Mouse (Mus musculus): Measurements from ENCODE around the gene Wnt4.

Wnt4 gene

DNA sequence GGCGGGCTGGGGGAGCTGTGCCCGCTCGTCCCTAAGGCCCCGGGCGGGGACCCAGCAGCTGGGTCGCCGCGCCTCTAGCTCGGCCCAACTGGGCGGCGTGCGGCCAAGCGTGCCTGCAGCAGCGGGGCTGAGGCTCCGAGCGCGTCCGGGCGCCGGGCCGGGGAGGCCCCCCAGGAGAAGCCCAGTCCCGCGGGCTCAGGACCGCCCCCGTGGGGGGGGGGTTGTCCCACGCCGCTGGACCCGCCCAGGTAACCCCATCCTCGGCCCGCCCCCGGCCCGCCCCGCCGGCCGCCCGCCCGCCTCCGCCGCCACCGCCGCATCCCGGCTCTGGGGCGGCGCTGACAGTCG is at the start of gene Wnt4:
Gene Wnt4, plus strand, starts transcription at position 324 of the 348 bp plus-strand sequence.
- DNase-seq (ENCODE audit: low read depth) = no peak

DNA sequence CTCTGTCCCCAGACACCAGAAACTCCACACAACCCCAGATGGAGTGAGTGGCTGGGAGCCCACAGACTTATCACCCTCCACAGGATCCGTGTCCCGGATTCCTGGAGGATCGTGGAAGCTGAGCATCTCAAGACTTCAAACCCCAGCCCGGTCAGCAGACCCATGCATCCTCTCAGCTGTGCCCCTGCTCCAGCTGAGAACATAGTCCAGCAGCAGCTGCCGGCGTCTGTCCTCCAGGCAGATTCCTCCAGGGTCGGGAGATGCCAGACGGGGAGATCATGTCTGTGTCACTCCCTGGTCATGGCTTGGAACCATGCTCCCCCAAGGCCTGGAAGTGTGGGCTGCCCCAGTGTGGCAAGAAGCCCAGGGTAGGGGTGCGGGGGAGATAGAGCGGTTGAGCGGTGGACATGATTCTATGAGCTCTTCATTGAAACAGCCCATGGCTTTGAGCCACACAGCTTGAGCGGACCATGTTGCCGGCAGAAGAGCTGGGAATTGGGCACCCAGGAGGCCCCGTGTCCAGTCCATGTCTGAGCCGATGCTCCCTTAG is 48.6 kb upstream of the Wnt4 start:
- DNase-seq (ENCODE audit: low read depth) = no peak

DNA sequence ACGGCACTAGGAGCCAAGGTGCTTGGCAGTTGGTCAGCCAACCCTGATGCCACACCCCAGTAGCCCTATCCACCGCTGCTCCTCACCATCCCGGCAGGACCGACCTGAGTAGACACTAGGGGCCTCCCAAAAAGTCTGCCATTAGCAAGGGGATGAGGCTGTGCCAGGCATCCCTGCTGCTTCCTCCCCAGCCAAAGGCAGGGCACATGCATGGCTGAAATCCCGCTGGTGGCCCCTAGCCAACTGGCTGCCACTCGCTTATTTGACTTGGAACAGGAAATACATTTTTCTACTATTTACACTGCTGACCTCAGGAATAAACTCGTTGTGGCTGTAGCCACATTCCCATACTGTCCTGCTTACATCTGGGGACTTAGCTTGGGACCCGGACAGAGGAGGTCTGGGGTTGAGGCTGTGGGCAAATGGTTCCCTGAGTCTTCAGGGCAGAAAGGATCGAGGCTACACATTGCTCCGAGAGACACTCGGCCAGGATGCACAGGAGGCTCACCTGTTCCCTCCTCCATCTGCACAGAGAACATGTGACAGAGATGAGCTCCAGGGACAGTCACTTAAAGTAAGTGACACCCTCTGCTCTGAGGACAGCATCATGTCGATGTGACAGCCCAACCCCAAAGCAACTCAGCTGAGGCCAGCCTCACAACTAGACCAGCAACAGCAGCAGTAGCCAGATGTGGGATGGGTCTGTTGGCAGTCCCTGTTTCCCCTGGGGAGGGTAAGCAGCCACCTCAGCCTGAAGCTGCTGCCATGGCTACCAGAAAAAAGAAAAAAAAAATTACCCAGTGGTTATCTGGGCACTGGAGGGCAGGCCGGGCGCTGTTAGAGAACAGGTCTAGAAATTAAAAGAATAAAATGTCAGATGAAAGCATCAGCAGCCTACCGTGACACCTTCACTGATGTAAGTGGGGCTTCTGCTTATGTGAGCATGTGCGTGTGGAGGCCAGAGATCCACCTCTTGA is 45.5 kb upstream of the Wnt4 start:
- DNase-seq (ENCODE audit: low read depth) = peak; percentile 81

DNA sequence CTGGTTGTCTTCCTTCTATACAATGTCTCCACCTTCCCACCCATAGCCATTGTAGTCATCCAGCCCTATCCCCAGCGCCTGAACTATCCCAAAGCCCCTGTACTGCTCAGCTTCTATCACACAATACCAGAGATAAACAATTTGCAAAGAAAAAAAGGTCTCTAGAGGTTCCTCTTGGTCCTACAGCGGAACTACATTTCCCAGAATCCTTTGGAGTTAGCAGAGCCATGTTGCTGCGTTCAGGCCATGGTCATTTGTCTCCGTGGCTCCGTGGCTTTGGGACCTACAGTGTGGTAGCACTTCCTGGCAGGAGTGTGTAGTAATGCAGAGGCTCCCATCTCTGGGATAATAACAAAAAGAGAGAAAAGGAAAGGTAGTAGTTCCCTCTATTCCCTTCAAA is 43.7 kb upstream of the Wnt4 start:
- no peak for DNase-seq (ENCODE audit: low read depth)

DNA sequence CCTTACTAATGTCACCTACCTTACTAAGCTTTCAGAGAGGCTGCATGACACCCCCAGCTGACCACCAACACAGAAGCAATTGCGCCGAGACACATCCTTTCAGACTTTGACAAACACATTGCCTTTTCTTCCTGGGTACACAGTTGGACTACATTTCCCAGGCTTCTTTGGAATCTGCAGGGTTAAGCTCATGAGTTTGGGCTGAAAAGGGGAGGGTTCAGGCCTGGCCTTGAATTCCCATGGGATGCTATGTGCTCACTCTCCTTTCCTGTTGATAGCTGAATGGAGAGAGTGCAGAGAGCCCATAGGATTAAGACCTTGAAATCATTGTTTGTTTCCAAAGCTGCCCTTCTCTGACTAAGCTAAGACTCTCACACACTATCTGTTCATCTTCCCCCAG is 42.8 kb upstream of the Wnt4 start:
- DNase-seq (ENCODE audit: low read depth) = peak; percentile 70

GRCm38 (mm10) chr4:137235368-137235767 is 41.9 kb upstream of the Wnt4 start:
- no peak for DNase-seq (ENCODE audit: low read depth)

DNA sequence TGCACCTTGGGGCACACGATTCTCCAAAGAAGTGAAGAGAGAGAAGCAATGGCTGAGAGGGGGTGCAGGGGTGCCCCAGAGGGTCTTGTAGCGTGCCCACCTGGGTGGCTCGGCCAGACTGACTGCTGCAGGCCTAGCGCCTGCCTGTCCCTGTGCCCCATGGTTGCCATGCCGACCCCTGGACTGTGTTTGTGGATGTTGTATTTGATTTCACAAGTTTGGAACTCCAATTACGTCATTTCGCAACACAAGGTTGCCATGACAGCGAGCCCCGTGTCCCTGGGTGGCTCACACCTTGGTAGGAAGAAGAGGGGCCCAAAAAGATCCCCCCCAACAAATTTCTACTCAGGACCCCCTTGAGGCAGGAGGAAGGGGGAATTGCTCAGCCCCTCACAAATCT is 32.4 kb upstream of the Wnt4 start:
- peak; percentile 58 for DNase-seq (ENCODE audit: low read depth)

DNA sequence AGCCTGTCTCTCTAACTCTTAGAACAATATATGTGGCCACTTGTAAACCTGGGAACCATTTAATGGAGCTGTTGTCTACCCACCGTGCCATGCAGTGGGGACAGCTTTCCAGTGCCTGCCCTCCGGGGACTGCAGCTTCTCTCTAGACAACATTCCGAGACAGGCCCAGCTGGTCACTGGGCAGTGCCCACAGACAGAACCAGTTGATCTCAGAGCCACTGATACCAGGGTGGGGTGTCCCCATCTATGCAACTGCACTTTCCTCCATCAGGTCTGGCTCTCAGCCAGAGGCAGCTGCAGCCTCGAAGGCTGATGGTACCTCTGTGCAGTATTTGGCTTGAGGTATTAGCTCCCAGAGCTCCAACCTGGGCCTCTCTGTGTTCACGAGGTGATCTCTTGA is 27.0 kb upstream of the Wnt4 start:
- DNase-seq (ENCODE audit: low read depth) = no peak

DNA sequence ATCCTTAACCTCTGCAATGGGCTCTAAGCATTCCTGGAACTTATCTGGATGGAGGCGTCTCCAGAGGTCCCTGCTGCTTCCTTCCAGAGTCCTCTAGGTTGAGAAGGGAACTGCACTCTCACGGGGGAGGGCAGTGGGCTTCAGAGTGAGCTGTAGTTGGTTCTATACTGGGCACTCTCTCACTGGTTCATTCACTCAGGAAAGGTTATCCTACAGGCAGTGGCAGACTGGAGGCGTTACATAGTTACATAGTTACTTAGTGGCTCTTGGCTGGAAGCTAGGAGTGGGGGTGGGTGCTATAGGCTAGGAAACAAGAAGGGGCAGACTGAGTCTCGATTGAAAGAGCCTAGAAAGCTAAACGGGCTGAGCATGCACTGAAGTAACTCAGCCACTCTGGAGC is 26.4 kb upstream of the Wnt4 start:
- DNase-seq (ENCODE audit: low read depth) = peak; percentile 50

- DNase-seq (ENCODE audit: low read depth) = no peak
Measured at GRCm38 (mm10) chr4:137253601-137254000, 23.7 kb upstream of the Wnt4 start.

DNA sequence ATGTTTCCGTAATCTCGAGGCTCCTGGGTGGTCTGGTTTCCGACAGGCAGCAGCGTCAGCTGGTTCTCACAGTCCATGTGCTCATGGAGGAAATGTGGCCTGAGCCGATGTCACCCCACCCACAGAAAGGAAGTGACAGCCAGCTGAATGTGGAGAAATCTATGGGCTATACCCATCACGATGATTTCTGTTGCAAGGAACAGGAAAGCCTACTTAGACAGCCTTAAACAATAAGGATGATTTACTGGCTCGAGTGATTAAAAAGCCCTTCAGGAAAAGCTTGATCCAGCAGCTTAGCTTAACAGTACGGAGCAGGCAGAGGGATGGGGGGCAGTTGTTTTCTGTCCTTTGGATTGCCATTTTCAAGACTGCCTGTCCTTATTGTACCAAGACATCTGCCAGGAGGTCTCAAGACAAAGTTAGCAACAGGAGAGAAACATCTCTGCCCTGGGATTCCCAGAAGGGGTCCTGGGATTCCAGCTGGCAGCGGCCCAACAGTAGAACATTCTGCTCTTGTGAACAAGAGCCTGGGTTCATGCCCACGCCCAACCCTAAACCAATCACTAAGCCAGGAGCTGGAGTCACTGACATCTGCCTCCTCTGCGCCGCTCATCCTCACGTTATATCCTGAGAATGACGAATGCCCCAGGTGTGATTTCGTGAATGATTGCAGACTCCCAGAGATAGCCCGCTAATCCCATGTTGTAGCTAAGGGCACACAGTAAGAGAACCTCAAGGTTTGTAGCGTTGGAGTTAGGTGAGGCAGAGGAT is 22.9 kb upstream of the Wnt4 start:
- DNase-seq (ENCODE audit: low read depth) = no peak

DNA sequence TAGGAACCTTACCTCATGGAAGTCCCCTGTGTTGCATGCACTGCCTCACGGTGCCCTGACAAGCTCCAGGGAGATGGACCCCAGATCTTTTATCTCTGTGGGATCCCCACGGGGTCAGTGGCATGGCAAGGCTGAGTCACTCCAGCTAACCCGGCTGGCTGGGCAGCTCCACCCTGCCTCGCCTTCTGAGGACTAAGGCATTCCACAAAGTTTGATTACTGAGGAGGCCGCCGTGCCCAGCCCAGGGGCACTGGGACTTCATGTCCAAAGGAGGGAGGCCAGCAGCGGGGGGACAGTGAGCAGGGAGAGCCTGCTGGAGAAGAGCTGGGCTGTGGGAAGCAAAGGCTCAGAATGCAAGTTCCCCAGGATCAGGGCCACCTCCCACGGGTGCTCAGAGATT is 21.7 kb upstream of the Wnt4 start:
- DNase-seq (ENCODE audit: low read depth) = no peak

DNA sequence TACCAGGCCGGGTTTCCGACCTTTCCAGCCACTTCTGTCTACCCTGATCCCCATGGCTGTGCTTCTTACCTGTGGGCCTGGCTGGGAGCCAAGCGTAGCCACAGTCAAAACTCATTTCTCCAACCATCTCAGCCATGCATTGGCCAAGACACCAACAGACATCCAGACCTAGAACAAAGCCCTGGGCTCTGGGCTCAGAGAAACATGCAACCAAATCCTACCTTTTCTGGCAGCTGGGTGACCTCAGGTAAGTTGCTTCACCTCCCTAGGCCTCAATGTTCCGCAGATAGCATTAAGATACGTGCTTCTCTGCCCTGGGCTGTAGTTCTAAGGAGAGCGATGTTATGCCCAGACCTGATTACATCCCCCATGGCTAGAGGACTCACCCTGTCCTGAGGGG is 15.5 kb upstream of the Wnt4 start:
- DNase-seq (ENCODE audit: low read depth) = no peak

DNA sequence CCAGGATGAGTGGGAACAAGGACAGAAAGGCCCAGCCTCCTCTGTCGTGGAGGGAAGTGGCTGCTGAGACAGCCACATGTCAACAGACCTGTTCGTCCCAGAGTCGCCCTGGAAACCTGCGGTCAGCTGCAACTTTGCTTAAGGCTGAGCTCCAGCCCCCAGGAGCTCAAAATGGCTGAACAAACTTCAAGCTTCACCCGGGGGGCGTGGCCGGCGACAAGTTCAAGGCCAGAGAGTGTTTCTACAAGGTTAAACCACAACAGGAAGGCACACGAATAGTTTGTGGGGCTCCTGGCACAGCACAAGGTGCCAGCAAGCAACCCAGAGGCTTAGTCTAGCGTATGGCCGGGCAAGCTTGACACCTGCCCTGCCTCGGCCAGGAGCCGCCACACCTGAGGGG is 13.2 kb upstream of the Wnt4 start:
- DNase-seq (ENCODE audit: low read depth) = no peak

GRCm38 (mm10) chr4:137265116-137265515 is 12.2 kb upstream of the Wnt4 start:
- no peak for DNase-seq (ENCODE audit: low read depth)

GRCm38 (mm10) chr4:137268541-137268940 is 8.7 kb upstream of the Wnt4 start:
- no peak for DNase-seq (ENCODE audit: low read depth)

DNA sequence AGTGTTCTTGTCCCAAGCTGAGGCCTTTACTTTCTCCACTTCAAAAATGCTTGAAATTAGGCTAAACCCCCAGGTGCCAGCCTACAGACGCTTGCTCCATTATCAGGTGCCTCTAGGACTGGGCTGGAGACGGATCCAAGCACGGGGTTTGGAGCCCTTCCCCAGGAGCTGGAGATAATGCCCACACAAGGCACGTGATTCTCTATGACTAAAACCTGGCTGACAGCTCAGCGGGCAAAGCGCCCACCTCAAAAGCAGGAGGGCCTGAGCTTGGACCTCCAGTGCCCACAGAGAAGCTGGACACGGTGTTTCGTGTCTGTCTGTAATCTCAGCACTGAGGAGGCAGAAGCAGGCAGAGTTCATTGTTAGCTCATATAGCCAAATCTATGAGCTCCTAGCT is 5.4 kb upstream of the Wnt4 start:
- DNase-seq (ENCODE audit: low read depth) = no peak

- DNase-seq (ENCODE audit: low read depth) = no peak
Measured at GRCm38 (mm10) chr4:137274304-137274703, 3.0 kb upstream of the Wnt4 start.

DNA sequence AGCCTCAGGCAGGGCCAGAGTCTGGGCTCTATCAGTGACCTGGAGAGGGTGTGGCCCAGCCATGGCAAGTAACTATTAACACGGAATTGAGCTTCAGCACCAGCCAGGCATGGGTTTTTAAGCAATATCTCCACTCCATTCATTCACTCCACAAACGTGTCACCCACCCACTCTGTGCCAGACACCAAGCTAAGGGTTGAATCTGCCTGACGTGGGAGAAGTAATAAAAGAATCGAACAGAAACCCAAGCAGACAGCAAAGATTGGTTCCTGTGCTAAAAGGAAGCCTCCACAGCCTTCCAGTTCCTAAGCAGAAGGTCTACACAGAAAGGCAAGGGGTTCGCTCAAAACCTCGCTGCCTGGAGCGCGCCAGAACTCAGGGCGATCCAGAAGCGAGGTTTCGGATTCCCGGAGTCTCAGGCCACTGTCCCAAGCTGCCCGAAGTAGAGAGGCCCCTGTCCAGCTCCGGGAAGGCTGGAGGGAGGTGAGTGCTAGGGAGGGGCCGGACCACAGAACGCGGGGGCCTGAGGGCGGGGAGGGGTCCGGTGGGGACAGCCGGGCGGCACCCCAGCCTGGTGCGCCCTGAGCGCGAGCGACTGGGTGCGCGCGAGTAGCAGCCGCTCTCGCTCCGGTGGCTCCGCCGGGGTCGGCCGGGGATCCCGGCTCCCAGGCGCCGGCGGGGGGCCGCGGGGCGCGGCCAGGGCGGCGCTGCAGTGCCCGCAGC is 685 bp upstream of the Wnt4 start:
- no peak for DNase-seq (ENCODE audit: low read depth)

GRCm38 (mm10) chr4:137277600-137278143 is 383 bp downstream of the Wnt4 start:
- DNase-seq (ENCODE audit: low read depth) = no peak

DNA sequence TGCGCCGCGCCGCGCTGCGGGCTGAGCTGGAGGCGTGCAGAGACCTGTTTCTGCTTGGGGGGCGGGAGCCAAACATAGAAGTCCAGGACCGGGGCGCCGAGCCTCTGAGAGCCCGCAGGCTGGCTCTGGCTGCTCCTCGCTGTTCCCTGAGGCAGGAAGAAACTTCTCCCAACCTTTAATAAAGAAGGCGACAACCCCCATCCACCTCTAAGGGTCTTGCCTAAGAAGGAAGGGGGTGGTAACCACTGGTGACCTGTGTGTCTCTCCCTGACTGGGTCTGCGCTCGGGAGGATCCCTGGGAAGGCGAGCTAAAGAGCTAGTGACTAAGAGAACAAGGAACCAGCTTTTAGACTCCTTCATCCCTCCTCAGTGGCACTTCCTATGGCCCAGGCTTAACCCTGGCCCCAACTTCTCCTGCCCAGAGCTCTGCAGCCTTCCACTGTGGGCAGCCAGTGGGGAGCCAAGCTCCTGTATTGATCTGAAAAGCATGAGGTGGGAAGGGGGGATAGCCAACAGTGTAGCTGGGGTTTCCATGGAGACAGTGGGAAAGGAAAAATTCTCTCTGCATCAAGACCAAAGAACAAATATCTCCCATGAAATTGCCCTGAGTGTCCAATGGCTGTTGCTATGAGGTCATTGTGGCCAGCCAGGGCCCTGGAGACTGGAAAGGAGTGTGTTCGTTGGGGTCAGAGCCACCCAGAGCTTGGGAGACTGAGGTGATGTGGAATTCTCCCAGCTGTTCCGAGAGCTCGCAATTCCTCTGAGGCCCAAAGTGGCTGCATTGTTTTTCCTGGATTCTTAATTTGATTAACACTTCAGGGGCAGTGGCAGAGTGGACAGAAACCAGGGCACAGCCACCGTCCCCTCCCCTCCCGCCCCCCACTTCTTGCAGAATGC is 1.1 kb downstream of the Wnt4 start:
- DNase-seq (ENCODE audit: low read depth) = no peak
